Mouse (Mus musculus) T-helper 1 cell (primary cell): ENCODE results near the gene Pde2a.

Source experiments
- in situ Hi-C: fragments of 300-600 bp; cut with MboI, MseI; formaldehyde crosslinking; loops from one replicate; pipeline ENCODE4 v1.15.1; 2025; ENCODE audit warnings: high pct_unique_total_duplicates

The Pde2a gene

DNA sequence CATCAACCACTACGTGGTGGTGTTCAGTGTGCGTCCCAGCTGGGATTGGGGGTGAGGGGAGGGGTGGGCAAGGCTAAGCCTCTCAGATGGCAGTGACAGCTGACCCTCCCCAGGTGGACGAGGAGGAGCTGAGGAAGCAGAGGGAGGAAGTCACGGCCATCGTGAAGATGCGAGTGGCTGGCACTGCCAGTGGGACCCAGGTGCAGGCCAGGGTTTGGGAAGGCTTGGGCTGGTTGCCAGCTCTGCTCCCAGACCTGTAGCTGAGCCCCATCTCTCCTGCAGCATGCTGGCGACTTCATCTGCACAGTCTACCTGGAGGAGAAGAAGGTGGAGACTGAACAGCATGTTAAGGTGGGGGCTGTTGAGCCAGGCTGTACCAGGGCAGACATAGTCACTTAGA, 20.0 kb upstream of the Pde2a start:
- in situ Hi-C loops: no loop called here

DNA sequence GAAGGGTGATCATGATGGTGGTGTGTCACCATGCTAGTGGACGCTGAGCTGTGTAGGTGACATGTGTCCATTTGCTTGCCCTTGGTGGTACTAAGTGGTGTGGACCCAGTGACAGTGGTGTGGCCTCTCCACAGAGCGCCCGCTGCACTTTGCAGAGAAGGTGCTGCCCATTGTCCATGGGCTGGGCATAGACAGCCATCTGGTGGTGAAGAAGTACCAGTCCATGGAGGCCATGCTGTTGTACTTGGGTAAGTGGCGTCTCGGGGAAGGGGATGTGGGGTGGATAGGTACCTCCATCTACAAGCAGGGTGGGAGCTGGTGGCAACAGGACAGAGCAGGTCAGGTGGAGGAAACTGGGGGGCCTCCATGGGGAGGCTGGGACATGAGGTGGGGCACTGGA, 17.7 kb upstream of the Pde2a start:
- in situ Hi-C loops: no loop called here

DNA sequence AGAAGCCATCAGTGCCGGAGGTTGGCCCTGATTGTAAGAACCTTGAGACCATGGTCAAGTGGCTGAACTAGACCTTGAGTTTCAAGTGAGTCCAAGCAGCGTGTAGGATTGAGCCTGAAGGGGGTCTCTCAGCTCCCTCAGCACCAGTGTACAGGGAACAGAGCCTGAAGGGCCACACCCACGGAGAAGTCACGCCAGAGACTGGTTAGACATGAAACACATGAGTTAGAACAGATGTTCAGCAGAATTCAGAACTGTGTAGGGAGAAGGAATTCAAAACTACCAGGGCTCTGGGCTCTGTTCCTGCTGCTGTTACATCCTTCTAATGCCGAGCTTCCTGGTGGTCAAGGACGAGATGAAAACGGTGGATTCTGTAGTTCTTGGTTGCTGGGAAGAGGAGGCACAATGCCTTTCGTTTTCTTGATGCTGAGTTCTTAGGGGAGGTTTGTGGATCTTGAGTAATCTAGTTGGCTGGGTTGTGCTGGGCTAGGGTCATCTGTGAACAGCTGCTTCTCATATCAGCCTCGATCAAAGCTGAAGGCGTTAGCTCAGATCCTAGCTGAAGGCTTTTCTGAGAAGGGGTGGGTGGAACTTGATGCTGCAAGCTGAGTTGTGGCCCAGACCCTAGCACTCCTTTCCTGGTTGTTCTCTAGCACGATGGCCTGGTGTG, 11.1 kb upstream of the Pde2a start, which contains the start of gene Gm45837:
Gene Gm45837 (plus strand): TSS at position 620 of the 670 bp plus-strand sequence.
- in situ Hi-C loops: no loop called here

GRCm38 (mm10) chr7:101412796-101413195, 8.7 kb upstream of the Pde2a start:
- in situ Hi-C loops: no loop called here

- in situ Hi-C loops: no loop called here
These were observed 7.3 kb upstream of the Pde2a start for GRCm38 (mm10) chr7:101414209-101414608.

GRCm38 (mm10) chr7:101414661-101415511, 6.6 kb upstream of the Pde2a start:
- in situ Hi-C loops: no loop called here

GRCm38 (mm10) chr7:101415512-101416100, 5.9 kb upstream of the Pde2a start:
- in situ Hi-C loops: no loop called here

DNA sequence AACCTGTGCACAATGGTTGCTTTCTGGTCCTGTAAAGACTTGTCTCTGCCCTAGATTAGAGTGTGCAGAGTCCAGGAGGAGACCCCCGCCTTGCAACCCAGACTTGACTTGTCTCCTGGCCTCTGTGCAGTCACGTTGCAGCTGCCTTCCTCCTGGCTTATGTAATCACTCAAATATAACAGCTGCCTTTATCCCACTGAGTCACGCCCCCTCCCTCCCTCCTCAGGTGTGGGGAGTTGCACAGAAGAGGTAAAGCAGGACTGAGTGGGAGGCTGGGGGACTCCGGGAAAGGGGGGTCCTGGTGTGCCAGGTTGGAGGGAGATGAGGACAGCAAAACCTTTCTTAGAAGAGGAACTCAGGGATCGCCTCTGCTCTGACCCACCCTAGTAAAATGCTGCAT, 5.1 kb upstream of the Pde2a start:
- in situ Hi-C loops: no loop called here

GRCm38 (mm10) chr7:101419013-101419770, 2.3 kb upstream of the Pde2a start:
- in situ Hi-C loops: no loop called here

DNA sequence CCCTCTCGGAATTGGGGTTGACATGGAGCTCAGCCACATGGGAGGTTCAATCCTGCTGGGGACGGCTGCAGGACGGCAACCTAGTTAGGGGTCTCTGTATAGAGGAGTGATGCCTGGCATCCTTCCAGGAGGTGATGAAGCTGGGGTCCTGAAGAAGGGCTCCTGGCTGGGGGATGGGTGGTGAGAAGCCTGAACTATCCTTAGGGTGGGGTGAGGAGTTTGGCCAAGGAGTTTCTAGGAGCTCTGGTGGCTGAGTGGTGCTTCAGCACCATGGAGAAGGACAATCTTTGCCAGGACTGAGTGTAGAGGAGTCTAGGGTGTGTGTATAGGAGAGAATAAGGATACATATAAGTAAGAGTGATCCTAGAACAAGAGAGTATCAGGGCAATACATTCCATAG, 578 bp downstream of the Pde2a start:
- in situ Hi-C loops: no loop called here

GRCm38 (mm10) chr7:101422646-101423045, 1.2 kb downstream of the Pde2a start:
- in situ Hi-C loops: no loop called here

GRCm38 (mm10) chr7:101423970-101424369, 2.5 kb downstream of the Pde2a start:
- in situ Hi-C loops: no loop called here

GRCm38 (mm10) chr7:101426692-101427091, 5.2 kb downstream of the Pde2a start:
- in situ Hi-C loops: no loop called here

GRCm38 (mm10) chr7:101427736-101428135, 6.2 kb downstream of the Pde2a start:
- in situ Hi-C loops: no loop called here

DNA sequence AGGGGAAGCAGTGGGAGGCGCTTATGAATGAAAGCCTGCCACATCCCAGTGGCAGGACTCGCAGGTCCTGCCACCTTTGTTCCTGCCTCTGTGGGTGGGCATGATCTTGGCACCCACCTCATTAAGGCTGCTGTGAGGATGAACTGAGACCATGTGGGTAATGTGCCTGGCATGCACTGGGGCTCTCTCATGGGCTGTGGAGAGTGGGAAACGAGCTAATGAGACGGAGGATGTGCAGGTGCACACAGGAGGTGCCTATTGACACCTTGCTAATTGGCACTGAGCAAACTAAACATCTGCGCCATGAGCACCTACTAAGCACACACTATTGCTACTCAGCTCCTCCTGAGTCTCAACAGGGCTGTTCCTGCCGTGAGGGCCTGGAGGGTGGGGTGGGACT, 13.5 kb downstream of the Pde2a start:
- in situ Hi-C loops: no loop called here

DNA sequence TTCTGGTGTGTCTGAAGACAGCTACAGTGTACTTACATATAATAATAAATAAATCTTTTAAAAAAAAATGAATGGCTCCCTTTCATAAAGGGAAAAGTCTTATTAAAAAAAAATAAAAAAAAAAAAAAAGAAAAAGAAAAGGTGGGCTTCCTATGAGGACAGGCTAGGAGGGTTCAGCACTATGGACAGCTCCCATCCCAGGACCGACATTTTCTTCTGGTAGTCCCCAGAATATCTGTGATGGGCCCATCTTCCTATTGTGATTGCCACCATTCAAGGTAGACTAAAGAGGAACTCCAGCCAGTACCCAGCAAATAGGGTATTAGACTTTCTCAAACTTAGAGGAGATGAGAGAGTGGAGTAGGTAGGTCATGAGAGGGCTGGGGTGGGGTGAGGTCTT, 16.4 kb downstream of the Pde2a start:
- in situ Hi-C loops: no loop called here

- in situ Hi-C loops: no loop called here
These were observed 21.6 kb downstream of the Pde2a start for GRCm38 (mm10) chr7:101443093-101443492.

- in situ Hi-C loops: no loop called here
These were observed 22.7 kb downstream of the Pde2a start for GRCm38 (mm10) chr7:101444211-101444610.

GRCm38 (mm10) chr7:101449855-101450254, 28.4 kb downstream of the Pde2a start:
- in situ Hi-C loops: loop anchor here (5.0 kb wide), 1 partner anchor 52 kb away; no protein-coding TSS in a partner anchor

DNA sequence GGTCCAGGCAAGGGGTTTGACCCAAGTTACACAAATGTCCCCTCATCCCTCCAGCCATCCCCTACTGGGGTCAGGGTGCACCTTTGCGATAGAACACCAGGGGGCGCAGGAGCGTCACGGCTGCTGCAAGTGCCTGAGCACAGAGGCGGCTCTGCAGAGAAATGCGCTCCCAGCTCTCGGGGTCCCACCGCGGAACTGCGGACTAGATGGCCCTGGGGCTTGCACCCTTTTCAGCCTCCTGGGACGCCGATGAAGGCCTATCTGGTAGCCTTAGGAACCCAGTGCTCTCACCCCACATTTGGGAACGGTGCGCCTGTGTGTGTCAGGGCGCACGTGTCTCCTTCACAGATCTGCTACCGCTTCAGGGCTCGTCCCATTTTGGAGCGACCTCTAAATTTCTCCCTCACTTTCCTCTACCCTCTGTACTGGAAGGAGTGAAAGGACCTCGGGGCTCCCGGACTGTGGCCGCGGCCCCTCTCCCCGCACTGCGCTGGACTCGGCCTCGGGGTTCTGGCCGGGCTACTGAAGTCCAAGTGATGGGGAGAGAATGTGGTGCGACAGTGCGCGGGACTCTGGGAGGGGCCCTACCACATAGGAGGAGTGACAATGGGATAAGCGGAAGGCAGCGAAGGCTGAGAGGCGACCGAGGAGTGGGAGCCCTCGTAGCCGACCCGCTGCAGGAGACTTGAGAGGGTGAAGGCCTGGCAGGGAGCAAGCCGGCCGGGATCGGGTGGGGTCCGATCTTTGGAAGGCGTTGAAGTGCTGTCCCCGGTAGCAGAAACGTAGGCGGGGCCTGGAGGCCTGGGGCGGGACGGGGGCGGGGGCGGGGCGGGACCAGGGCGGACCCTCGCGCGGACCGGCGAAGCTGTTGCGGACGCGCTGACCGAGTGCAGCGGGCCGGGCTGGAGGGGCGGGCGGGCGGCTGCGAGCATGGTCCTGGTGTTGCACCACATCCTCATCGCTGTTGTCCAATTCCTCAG, 29.2 kb downstream of the Pde2a start:
- in situ Hi-C loops: no loop called here

- in situ Hi-C loops: no loop called here
These were observed 31.2 kb downstream of the Pde2a start for GRCm38 (mm10) chr7:101452669-101453068.
